Mouse (Mus musculus) midbrain, embryonic 14.5 days (tissue): ENCODE results near the gene Fam180a. TPM values are rescaled to one million over a fixed set of nuclear protein-coding genes. Genes with fewer than 3 reads are reported as not detected.

Experiments
- ATAC-seq: fragments of 200-750 bp; cut with Nextera tagmentation; 2 replicates; pipeline ENCODE4 v1.8.0; 2017; ENCODE audit warnings: moderate number of reproducible peaks, moderate library complexity; ENCODE audit not compliant: low FRiP score, low TSS enrichment
- DNase-seq: peaks from one replicate; pipeline ENCODE4 v3.0.0-alpha.2; 2015
- H3K27ac ChIP-seq: fragments of 300-500 bp; sonication (generic); replicated peaks from 2 replicates; pipeline ENCODE4 v1.5.1; 2014; ENCODE audit warnings: mild to moderate bottlenecking, low read depth, low read length, moderate library complexity
- H3K27me3 ChIP-seq: fragments of 300-500 bp; sonication (generic); 2 replicates; pipeline ENCODE4 v1.6.1; 2014; ENCODE audit warnings: low read length, control low read depth, mixed read lengths; ENCODE audit not compliant: control insufficient read depth, insufficient read depth
- H3K36me3 ChIP-seq: fragments of 300-500 bp; sonication (generic); 2 replicates; pipeline ENCODE4 v1.6.1; 2014; ENCODE audit warnings: low read length, control low read depth; ENCODE audit not compliant: control insufficient read depth, insufficient read depth
- H3K4me1 ChIP-seq: fragments of 300-500 bp; sonication (generic); 2 replicates; pipeline ENCODE4 v1.6.1; 2014; ENCODE audit warnings: mild to moderate bottlenecking, antibody characterized with exemption, low read length, control low read depth; ENCODE audit not compliant: control insufficient read depth, insufficient read depth
- H3K4me2 ChIP-seq: fragments of 300-500 bp; sonication (generic); 2 replicates; pipeline ENCODE4 v1.6.1; 2014; ENCODE audit warnings: mild to moderate bottlenecking, low read length, moderate library complexity
- H3K4me3 ChIP-seq: fragments of 300-500 bp; sonication (generic); replicated peaks from 2 replicates; pipeline ENCODE4 v1.5.1; 2014; ENCODE audit warnings: low read depth, low read length
- H3K9ac ChIP-seq: fragments of 300-500 bp; sonication (generic); replicated peaks from 2 replicates; pipeline ENCODE4 v1.6.1; 2014; ENCODE audit warnings: mild to moderate bottlenecking, low read length, moderate library complexity
- H3K9me3 ChIP-seq: fragments of 300-500 bp; sonication (generic); 2 replicates; pipeline ENCODE4 v1.6.1; 2016; ENCODE audit warnings: low read length, control low read depth, mixed read lengths; ENCODE audit not compliant: control insufficient read depth
- WGBS: fragments of 180-500 bp; shearing (Covaris S2); extraction: QIAGEN DNeasy Blood & Tissue Kit; methylation state at CpG from one replicate; pipeline ENCODE4 v1.1.7; 2014; 5-methylcytosine and 5-hydroxymethylcytosine counted together
- polyA plus RNA-seq: library from polyadenylated mRNA; unstranded; fragments of >200 nt; fragmentation: Nextera tagmentation; extraction: Ambion mirVana; gene quantifications from 2 replicates; pipeline ENCODE4 v1.2.1, GENCODE M21; 2014

Fam180a gene
- polyA plus RNA-seq, 1 experiment from 2014 or later: 0.68 TPM

DNA sequence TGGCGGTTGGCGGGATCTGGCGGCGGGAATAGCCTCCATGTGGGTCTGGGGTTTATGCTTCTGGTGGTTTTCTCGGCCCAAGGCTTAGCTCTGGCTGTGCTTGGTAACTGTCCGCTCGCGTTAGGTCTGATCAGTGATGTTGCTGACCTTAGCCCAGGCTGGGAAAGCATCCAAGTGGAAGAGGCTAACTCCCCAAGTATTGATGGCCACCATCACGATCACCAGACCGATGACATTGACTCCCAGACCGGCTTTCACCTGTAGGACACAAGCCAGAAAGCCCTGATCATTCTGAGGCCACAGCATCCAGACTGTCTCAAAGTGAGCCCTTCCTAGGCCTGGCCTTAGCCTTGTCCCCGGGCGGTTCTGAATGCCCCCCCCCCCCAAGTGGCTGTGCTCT is 57.2 kb downstream of the Fam180a start:
- Histone ChIP-seq H3K9me3 (0 out of 2 replicates have a peak, but pooled peaks cover 3% of the 10 kb centered on the region), H3K27me3 (no peaks in the 10 kb centered on the region), H3K27ac (no peak overlapping the region), H3K4me3 (no peak overlapping the region), H3K9ac (no peak overlapping the region), H3K4me1 (no peaks in the 10 kb centered on the region), H3K4me2 (no peak overlapping the region), H3K36me3 (0 out of 2 replicates have a peak, but pooled peaks cover 2% of the 10 kb centered on the region)
- ATAC-seq (no peak), DNase-seq (no peak)
- 98% methylated on average over 13 of the region's 13 CpGs for WGBS

DNA sequence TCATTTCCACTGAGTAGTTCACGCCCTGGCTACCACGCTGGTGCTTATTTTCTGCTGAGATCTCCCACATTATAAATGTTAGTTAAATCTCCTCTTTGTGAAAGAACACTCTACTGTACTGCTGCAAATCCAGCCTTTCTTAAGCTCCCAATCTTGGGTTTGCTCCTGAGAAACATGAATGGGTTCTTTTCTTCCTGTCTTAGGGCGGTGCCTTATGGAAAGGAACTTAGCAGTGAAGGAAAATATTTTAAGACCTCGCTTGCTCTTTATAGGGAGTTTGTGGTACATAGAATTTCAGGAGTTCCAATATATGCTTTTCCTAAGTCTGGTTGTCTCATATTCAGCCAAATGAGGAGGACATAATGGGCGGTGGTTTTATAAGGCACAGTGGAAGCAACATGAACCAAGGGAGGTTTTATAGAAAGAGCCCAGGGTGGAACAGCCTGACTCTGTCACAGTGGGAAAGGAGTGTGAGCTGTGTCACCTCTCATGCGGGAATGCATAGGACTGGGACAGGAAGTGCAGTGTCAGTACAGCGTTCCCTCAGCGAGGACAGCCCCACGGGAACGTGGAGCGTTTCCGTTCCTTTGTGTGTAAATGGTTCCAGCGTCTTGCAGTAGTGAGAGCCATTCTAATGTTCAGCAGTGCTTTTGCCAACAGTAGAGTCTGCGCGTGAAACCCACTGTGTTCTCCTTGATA is 60.2 kb downstream of the Fam180a start:
- no peak for ATAC-seq
- 88% methylated on average over 15 of the region's 15 CpGs for WGBS
- no peak overlapping the region for H3K27ac ChIP-seq

More for the DNA sequence above, 60.2 kb downstream of the Fam180a start:
- no peak for DNase-seq
- H3K4me1 ChIP-seq: no peaks in the 10 kb centered on the region
- peaks cover 20% of the 10 kb centered on the region for H3K36me3 ChIP-seq
- no peak overlapping the region for H3K4me2 ChIP-seq
- 0 out of 2 replicates have a peak, but pooled peaks cover 3% of the 10 kb centered on the region for H3K9me3 ChIP-seq
- H3K27me3 ChIP-seq: no peaks in the 10 kb centered on the region
- no peak overlapping the region for H3K4me3 ChIP-seq
- no peak overlapping the region for H3K9ac ChIP-seq

Other genes with a start within 250 kb of the Fam180a start
- 35.2 and 39.0 TPM in 2 replicates for gene Cnot4, start 192.4 kb downstream of the Fam180a start, polyA plus RNA-seq
- 26.2 and 37.0 TPM in 2 replicates for gene Nup205, start 148.7 kb downstream of the Fam180a start, polyA plus RNA-seq
- gene Slc13a4, start 18.0 kb downstream of the Fam180a start, polyA plus RNA-seq: 0.19 and 3.3 TPM in 2 replicates
- 130 and 162 TPM in 2 replicates for gene Mtpn, start 213.7 kb upstream of the Fam180a start, polyA plus RNA-seq